Mouse (Mus musculus) C2C12 (cell line): Measurements from ENCODE around the gene Paics.

Experiments used
- CEBPB ChIP-seq: IDR thresholded peaks from one replicate; pipeline ENCODE4 v1.6.1; 2011; ENCODE audit warnings: low read depth, mild to moderate bottlenecking, control low read depth, moderate library complexity
- CTCF ChIP-seq: IDR thresholded peaks from one replicate; pipeline ENCODE4 v1.5.1; 2011; ENCODE audit not compliant: control insufficient read depth, insufficient read depth, insufficient read length
- FOSL1 ChIP-seq: IDR thresholded peaks from one replicate; pipeline ENCODE4 v1.8.0; 2011; ENCODE audit warnings: mild to moderate bottlenecking, low read length; ENCODE audit not compliant: poor library complexity, insufficient read depth, severe bottlenecking
- MYOD1 ChIP-seq: IDR thresholded peaks from one replicate; pipeline ENCODE4 v1.6.1; 2011; ENCODE audit warnings: low read depth; ENCODE audit not compliant: control insufficient read depth, insufficient read length
- USF1 ChIP-seq: IDR thresholded peaks from one replicate; pipeline ENCODE4 v1.6.1; 2011; ENCODE audit warnings: low read depth, mild to moderate bottlenecking, control low read depth, moderate library complexity

DNA sequence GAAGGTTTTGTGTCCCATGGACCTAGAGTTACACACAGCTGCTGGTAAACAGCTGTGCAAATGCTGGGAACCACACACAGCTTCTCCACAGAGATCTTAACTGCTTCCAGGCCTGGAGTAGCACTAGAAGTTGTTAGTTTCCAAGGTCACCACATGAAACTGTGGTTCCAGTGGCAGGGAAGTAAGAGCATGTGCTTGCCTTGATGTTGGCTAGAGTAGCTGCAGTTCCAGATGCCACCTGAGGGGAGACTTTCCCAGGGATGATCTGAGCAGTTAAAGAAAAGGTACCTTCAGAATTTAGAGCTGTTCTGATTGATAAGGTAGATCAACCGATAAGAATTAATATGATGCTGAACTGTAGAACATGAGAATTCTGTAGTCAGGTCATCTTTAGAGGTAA, 6.8 kb downstream of the Paics start:
- TF ChIP-seq CTCF (no peak), USF1 (no peak), MYOD1 (no peak), CEBPB (no peak), FOSL1 (no peak)
